Mouse (Mus musculus) forebrain, embryonic 16.5 days (tissue): ENCODE data around the gene Tnnc2. TPM values are rescaled to one million over a fixed set of nuclear protein-coding genes. Genes with fewer than 3 reads are reported as not detected.

Source experiments
- ATAC-seq: fragments of 200-750 bp; cut with Nextera tagmentation; 2 replicates; pipeline ENCODE4 v1.8.0; 2017; ENCODE audit warnings: mild to moderate bottlenecking, moderate library complexity
- H3K27ac ChIP-seq: fragments of 300-500 bp; sonication (generic); 2 replicates; pipeline ENCODE4 v1.5.1; 2014; ENCODE audit warnings: low read length, control low read depth
- H3K27me3 ChIP-seq: fragments of 300-500 bp; sonication (generic); replicated peaks from 2 replicates; pipeline ENCODE4 v1.6.1; 2014; ENCODE audit warnings: low read length; ENCODE audit not compliant: control insufficient read depth, insufficient read depth
- H3K36me3 ChIP-seq: fragments of 300-500 bp; sonication (generic); 2 replicates; pipeline ENCODE4 v1.6.1; 2014; ENCODE audit not compliant: control insufficient read depth, insufficient read depth
- H3K4me1 ChIP-seq: fragments of 300-500 bp; sonication (generic); replicated peaks from 2 replicates; pipeline ENCODE4 v1.6.1; 2014; ENCODE audit warnings: low read length; ENCODE audit not compliant: control insufficient read depth, insufficient read depth
- H3K4me2 ChIP-seq: fragments of 300-500 bp; sonication (generic); 2 replicates; pipeline ENCODE4 v1.6.1; 2014; ENCODE audit warnings: mild to moderate bottlenecking, low read length, control low read depth
- H3K4me3 ChIP-seq: fragments of 300-500 bp; sonication (generic); replicated peaks from 2 replicates; pipeline ENCODE4 v1.5.1; 2014; ENCODE audit warnings: mild to moderate bottlenecking, low read length, control low read depth
- H3K9ac ChIP-seq: fragments of 300-500 bp; sonication (generic); replicated peaks from 2 replicates; pipeline ENCODE4 v1.6.1; 2014; ENCODE audit warnings: low read depth, low read length, control low read depth
- H3K9me3 ChIP-seq: fragments of 300-500 bp; sonication (generic); 2 replicates; pipeline ENCODE4 v1.6.1; 2016; ENCODE audit warnings: low read length; ENCODE audit not compliant: control insufficient read depth
- WGBS: fragments of 180-500 bp; shearing (Covaris S2); extraction: QIAGEN DNeasy Blood & Tissue Kit; methylation state at CpG from one replicate; pipeline ENCODE4 v1.1.7; 2014; 5-methylcytosine and 5-hydroxymethylcytosine counted together
- polyA plus RNA-seq: library from polyadenylated mRNA; unstranded; fragments of >200 nt; fragmentation: Nextera tagmentation; extraction: Ambion mirVana; gene quantifications from 2 replicates; pipeline ENCODE4 v1.2.1, GENCODE M21; 2015

Tnnc2 gene
- polyA plus RNA-seq, 1 experiment from 2014 or later = not detected

- Histone ChIP-seq H3K27me3 (no peaks in the 10 kb centered on the region), H3K36me3 (no peaks in the 10 kb centered on the region), H3K4me1 (no peaks in the 10 kb centered on the region), H3K27ac (no peak overlapping the region), H3K4me2 (no peak overlapping the region), H3K9ac (no peak overlapping the region), H3K4me3 (no peak overlapping the region), H3K9me3 (no peaks in the 10 kb centered on the region)
- 65% methylated on average over 3 of the region's 3 CpGs for WGBS
- no peak for ATAC-seq
Measured at GRCm38 (mm10) chr2:164737377-164738090, 42.2 kb downstream of the Tnnc2 start.

- H3K4me1 ChIP-seq = no peaks in the 10 kb centered on the region
- no peak overlapping the region for H3K27ac ChIP-seq
- 91% methylated on average over 5 of the region's 5 CpGs for WGBS
- H3K9ac ChIP-seq = no peak overlapping the region
- H3K4me3 ChIP-seq = no peak overlapping the region
- no peaks in the 10 kb centered on the region for H3K9me3 ChIP-seq
- no peak overlapping the region for H3K4me2 ChIP-seq
- no peaks in the 10 kb centered on the region for H3K27me3 ChIP-seq
- H3K36me3 ChIP-seq = no peaks in the 10 kb centered on the region
- no peak for ATAC-seq
Measured at GRCm38 (mm10) chr2:164735446-164735845, 44.3 kb downstream of the Tnnc2 start.

GRCm38 (mm10) chr2:164734839-164735238, 44.9 kb downstream of the Tnnc2 start:
- 88% methylated on average over 5 of the region's 5 CpGs for WGBS
- Histone ChIP-seq H3K4me2 (no peak overlapping the region), H3K27ac (no peak overlapping the region)

GRCm38 (mm10) chr2:164733259-164733658, 46.5 kb downstream of the Tnnc2 start:
- no peak for ATAC-seq
- no peak overlapping the region for H3K9ac ChIP-seq
- 87% methylated on average over 2 of the region's 2 CpGs for WGBS
- no peaks in the 10 kb centered on the region for H3K9me3 ChIP-seq
- no peaks in the 10 kb centered on the region for H3K4me1 ChIP-seq
- H3K27ac ChIP-seq = no peak overlapping the region
- H3K4me2 ChIP-seq = no peak overlapping the region
- H3K4me3 ChIP-seq = no peak overlapping the region
- H3K27me3 ChIP-seq = no peaks in the 10 kb centered on the region
- no peaks in the 10 kb centered on the region for H3K36me3 ChIP-seq

More at GRCm38 (mm10) chr2:164734839-164735238, 44.9 kb downstream of the Tnnc2 start:
- Histone ChIP-seq H3K9ac (no peak overlapping the region), H3K9me3 (no peaks in the 10 kb centered on the region), H3K4me3 (no peak overlapping the region), H3K27me3 (no peaks in the 10 kb centered on the region), H3K4me1 (no peaks in the 10 kb centered on the region), H3K36me3 (no peaks in the 10 kb centered on the region)
- ATAC-seq = no peak

GRCm38 (mm10) chr2:164731719-164732118, 48.0 kb downstream of the Tnnc2 start:
- no peaks in the 10 kb centered on the region for H3K36me3 ChIP-seq
- H3K4me1 ChIP-seq = no peaks in the 10 kb centered on the region
- no peak for ATAC-seq
- no peaks in the 10 kb centered on the region for H3K9me3 ChIP-seq
- no peak overlapping the region for H3K4me2 ChIP-seq
- 87% methylated on average over 5 of the region's 5 CpGs for WGBS
- no peak overlapping the region for H3K4me3 ChIP-seq
- no peak overlapping the region for H3K9ac ChIP-seq
- H3K27me3 ChIP-seq = no peaks in the 10 kb centered on the region
- no peak overlapping the region for H3K27ac ChIP-seq

Other genes starting within 250 kb of the Tnnc2 start
- 1.4 and 3.0 TPM in 2 replicates for gene Wfdc2, start 217.6 kb downstream of the Tnnc2 start, polyA plus RNA-seq
- gene Spint3, start 206.5 kb downstream of the Tnnc2 start, polyA plus RNA-seq = not detected in 2 replicates
- gene Wfdc6a, start 194.5 kb downstream of the Tnnc2 start, polyA plus RNA-seq = not detected in 2 replicates
- not detected in 2 replicates for gene Eppin, start 186.4 kb downstream of the Tnnc2 start, polyA plus RNA-seq
- not detected in 2 replicates for gene Wfdc6b, start 166.4 kb downstream of the Tnnc2 start, polyA plus RNA-seq
- gene Wfdc8, start 166.3 kb downstream of the Tnnc2 start, polyA plus RNA-seq = not detected in 2 replicates
- not detected in 2 replicates for gene Wfdc16, start 141.2 kb downstream of the Tnnc2 start, polyA plus RNA-seq
- not detected in 2 replicates for gene Wfdc10, start 123.9 kb downstream of the Tnnc2 start, polyA plus RNA-seq
- not detected in 2 replicates for gene Wfdc9, start 123.4 kb downstream of the Tnnc2 start, polyA plus RNA-seq
- not detected in 2 replicates for gene Wfdc11, start 105.9 kb downstream of the Tnnc2 start, polyA plus RNA-seq
- gene Wfdc13, start 94.9 kb downstream of the Tnnc2 start, polyA plus RNA-seq = not detected in 2 replicates
- not detected in 2 replicates for gene Spint4, start 81.5 kb downstream of the Tnnc2 start, polyA plus RNA-seq
- gene Spint5, start 64.7 kb downstream of the Tnnc2 start, polyA plus RNA-seq = not detected in 2 replicates
- gene Wfdc3, start 34.0 kb downstream of the Tnnc2 start, polyA plus RNA-seq = 1.4 and 1.7 TPM in 2 replicates
- 67.5 and 72.9 TPM in 2 replicates for gene Dnttip1, start 34.0 kb downstream of the Tnnc2 start, polyA plus RNA-seq
- 148 and 173 TPM in 2 replicates for gene Ube2c, start 10.1 kb downstream of the Tnnc2 start, polyA plus RNA-seq
- 26.0 and 35.6 TPM in 2 replicates for gene Snx21, start 5.9 kb upstream of the Tnnc2 start, polyA plus RNA-seq
- 16.3 and 19.3 TPM in 2 replicates for gene Acot8, start 24.9 kb upstream of the Tnnc2 start, polyA plus RNA-seq
- 14.8 and 15.4 TPM in 2 replicates for gene Zswim3, start 25.1 kb upstream of the Tnnc2 start, polyA plus RNA-seq
- gene Zswim1, start 42.7 kb upstream of the Tnnc2 start, polyA plus RNA-seq = 24.2 and 26.8 TPM in 2 replicates
- 0.47 TPM in 1 of 2 replicates, not detected in the other for gene Spata25, start 48.6 kb upstream of the Tnnc2 start, polyA plus RNA-seq
- gene Ctsa, start 52.9 kb upstream of the Tnnc2 start, polyA plus RNA-seq = 98.9 and 102 TPM in 2 replicates
- 5.9 and 7.0 TPM in 2 replicates for gene Neurl2, start 53.5 kb upstream of the Tnnc2 start, polyA plus RNA-seq
- gene Pltp, start 77.7 kb upstream of the Tnnc2 start, polyA plus RNA-seq = 45.7 and 63.9 TPM in 2 replicates
- gene Pcif1, start 99.3 kb upstream of the Tnnc2 start, polyA plus RNA-seq = 79.3 and 93.7 TPM in 2 replicates
- gene Zfp335, start 131.8 kb upstream of the Tnnc2 start, polyA plus RNA-seq = 16.2 and 19.9 TPM in 2 replicates
- gene Mmp9, start 160.8 kb upstream of the Tnnc2 start, polyA plus RNA-seq = 16.9 and 20.6 TPM in 2 replicates
- gene Slc12a5, start 180.8 kb upstream of the Tnnc2 start, polyA plus RNA-seq = 13.1 and 22.4 TPM in 2 replicates